Mouse (Mus musculus): Measurements from ENCODE around the gene Bysl.
A peak's percentile ranks its signal among the peaks of the same experiment; 100 is the strongest.

The Bysl gene

GRCm38 (mm10) chr17:47594183-47594968 lies 16.9 kb downstream of the Bysl start:
- peak; percentile 32 for DNase-seq (ENCODE audit: low spot score)

- DNase-seq (ENCODE audit: low spot score) = no peak
These were observed 17.5 kb downstream of the Bysl start for GRCm38 (mm10) chr17:47593854-47594182.

- DNase-seq (ENCODE audit: low spot score) = peak; percentile 85
These were observed 18.0 kb downstream of the Bysl start for GRCm38 (mm10) chr17:47593215-47593853.

- no peak for DNase-seq (ENCODE audit: low spot score)
These were observed 20.2 kb downstream of the Bysl start for GRCm38 (mm10) chr17:47591073-47591472.

GRCm38 (mm10) chr17:47588517-47588916 lies 22.8 kb downstream of the Bysl start:
- no peak for DNase-seq (ENCODE audit: low spot score)

GRCm38 (mm10) chr17:47580962-47581361 lies 30.3 kb downstream of the Bysl start:
- no peak for DNase-seq (ENCODE audit: low spot score)

GRCm38 (mm10) chr17:47578655-47579054 lies 32.6 kb downstream of the Bysl start:
- no peak for DNase-seq (ENCODE audit: low spot score)

- no peak for DNase-seq (ENCODE audit: low spot score)
These were observed 36.5 kb downstream of the Bysl start for GRCm38 (mm10) chr17:47574830-47575229.

- DNase-seq (ENCODE audit: low spot score) = no peak
These were observed 37.3 kb downstream of the Bysl start for GRCm38 (mm10) chr17:47574028-47574427.

GRCm38 (mm10) chr17:47572436-47572835 lies 38.9 kb downstream of the Bysl start:
- DNase-seq (ENCODE audit: low spot score) = no peak

GRCm38 (mm10) chr17:47571621-47572020 lies 39.7 kb downstream of the Bysl start:
- DNase-seq (ENCODE audit: low spot score) = no peak

GRCm38 (mm10) chr17:47568951-47569527 lies 42.3 kb downstream of the Bysl start:
- no peak for DNase-seq (ENCODE audit: low spot score)

GRCm38 (mm10) chr17:47568389-47568788 lies 42.9 kb downstream of the Bysl start:
- DNase-seq (ENCODE audit: low spot score) = no peak

GRCm38 (mm10) chr17:47567271-47567670 lies 44.0 kb downstream of the Bysl start:
- no peak for DNase-seq (ENCODE audit: low spot score)

- DNase-seq (ENCODE audit: low spot score) = no peak
These were observed 45.2 kb downstream of the Bysl start for GRCm38 (mm10) chr17:47566133-47566532.

- no peak for DNase-seq (ENCODE audit: low spot score)
These were observed 46.7 kb downstream of the Bysl start for GRCm38 (mm10) chr17:47564612-47565011.

- no peak for DNase-seq (ENCODE audit: low spot score)
These were observed 48.4 kb downstream of the Bysl start for GRCm38 (mm10) chr17:47562875-47563274.

GRCm38 (mm10) chr17:47559726-47560125 lies 51.6 kb downstream of the Bysl start:
- DNase-seq (ENCODE audit: low spot score) = no peak

- no peak for DNase-seq (ENCODE audit: low spot score)
These were observed 54.1 kb downstream of the Bysl start for GRCm38 (mm10) chr17:47557179-47557578.

GRCm38 (mm10) chr17:47554621-47555020 lies 56.7 kb downstream of the Bysl start:
- no peak for DNase-seq (ENCODE audit: low spot score)

GRCm38 (mm10) chr17:47552994-47553393 lies 58.3 kb downstream of the Bysl start:
- DNase-seq (ENCODE audit: low spot score) = no peak

GRCm38 (mm10) chr17:47551049-47551448 lies 60.2 kb downstream of the Bysl start:
- DNase-seq (ENCODE audit: low spot score) = no peak
